Mouse (Mus musculus) gonadal fat pad, adult 2 months (tissue): ENCODE measurements around the gene Gm5169. TPM values are rescaled to one million over a fixed set of nuclear protein-coding genes. Genes with fewer than 3 reads are reported as not detected.
"Not testable (repeated sequence)": the region's sequence is repeated elsewhere in the genome, so short reads cannot be mapped to it uniquely, and the experiment has no call there.

Experiments used
- DNase-seq: peaks from one replicate; pipeline ENCODE4 v3.0.0-alpha.2; 2012; ENCODE audit warnings: low read depth
- polyA plus RNA-seq: library from polyadenylated mRNA; depleted of rRNA; stranded (reverse); fragments of >200 nt; gene quantifications from 2 replicates; pipeline ENCODE4 v1.2.3, GENCODE M21; 2012; rRNA removed

Gene Gm5169
- not detected in 2 replicates for polyA plus RNA-seq

DNA sequence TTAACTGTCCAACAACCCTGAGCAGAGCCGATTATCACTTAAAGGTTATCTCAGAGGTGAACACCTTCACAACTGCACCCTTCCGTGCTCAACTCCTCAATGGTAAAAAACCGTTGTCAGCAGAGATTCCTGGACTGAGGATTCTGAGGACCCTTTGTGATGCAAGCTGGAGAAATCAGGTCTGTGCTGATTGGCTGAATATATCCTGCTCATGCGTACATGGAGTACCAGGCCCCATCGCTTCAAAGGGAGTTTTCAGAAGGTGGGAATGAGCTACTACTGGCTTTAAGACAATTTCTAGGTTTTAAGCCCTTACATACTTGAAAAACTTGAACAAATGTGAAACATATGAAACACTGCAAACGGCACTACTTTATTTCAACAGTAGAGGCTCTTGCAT lies at the start of gene Gm5169:
Gene Gm5169 (minus strand): TSS at position 101 of the 400 bp plus-strand sequence.
- DNase-seq, result not testable (repeated sequence)

GRCm38 (mm10) chrX:25347424-25347823 lies 46.2 kb upstream of the Gm5169 start:
- DNase-seq, result not testable (repeated sequence)
